Mouse (Mus musculus): ENCODE measurements around the gene Pop7. TPM values are rescaled to one million over a fixed set of nuclear protein-coding genes. Genes with fewer than 3 reads are reported as not detected.

Pop7 gene
- total RNA-seq, 4 experiments from 2014 or later = 15.0 to 18.3 (median 16.2) TPM

GRCm38 (mm10) chr5:137528247-137528968 lies 26.1 kb upstream of the Pop7 start:
- no peak for DNase-seq (ENCODE audit: low spot score)

GRCm38 (mm10) chr5:137527413-137527812 lies 25.1 kb upstream of the Pop7 start:
- no peak for DNase-seq (ENCODE audit: low spot score)

- DNase-seq (ENCODE audit: low spot score) = no peak
These were observed 24.0 kb upstream of the Pop7 start for GRCm38 (mm10) chr5:137526192-137526936.

GRCm38 (mm10) chr5:137525511-137525910 lies 23.2 kb upstream of the Pop7 start:
- DNase-seq (ENCODE audit: low spot score) = no peak

GRCm38 (mm10) chr5:137524671-137525070 lies 22.4 kb upstream of the Pop7 start:
- no peak for DNase-seq (ENCODE audit: low spot score)

- no peak for DNase-seq (ENCODE audit: low spot score)
These were observed 21.9 kb upstream of the Pop7 start for GRCm38 (mm10) chr5:137524251-137524515.

GRCm38 (mm10) chr5:137523396-137524250 lies 21.3 kb upstream of the Pop7 start:
- DNase-seq (ENCODE audit: low spot score) = no peak

- DNase-seq (ENCODE audit: low spot score) = no peak
These were observed 20.4 kb upstream of the Pop7 start for GRCm38 (mm10) chr5:137522711-137523110.

- no peak for DNase-seq (ENCODE audit: low spot score)
These were observed 19.5 kb upstream of the Pop7 start for GRCm38 (mm10) chr5:137521861-137522260.

- DNase-seq (ENCODE audit: low spot score) = no peak
These were observed 17.6 kb upstream of the Pop7 start for GRCm38 (mm10) chr5:137519691-137520550.

GRCm38 (mm10) chr5:137518436-137518835 lies 16.1 kb upstream of the Pop7 start, which contains the start of gene Gigyf1:
TSS of gene Gigyf1 (plus strand) at chr5:137518548.
- no peak for DNase-seq (ENCODE audit: low spot score)

- DNase-seq (ENCODE audit: low spot score) = no peak
These were observed 12.5 kb upstream of the Pop7 start for GRCm38 (mm10) chr5:137514811-137515210.

GRCm38 (mm10) chr5:137513951-137514721 lies 11.8 kb upstream of the Pop7 start:
- no peak for DNase-seq (ENCODE audit: low spot score)

GRCm38 (mm10) chr5:137512847-137513794 lies 10.8 kb upstream of the Pop7 start:
- DNase-seq (ENCODE audit: low spot score) = no peak

GRCm38 (mm10) chr5:137511706-137512105 lies 9.4 kb upstream of the Pop7 start:
- no peak for DNase-seq (ENCODE audit: low spot score)

- no peak for DNase-seq (ENCODE audit: low spot score)
These were observed 8.5 kb upstream of the Pop7 start for GRCm38 (mm10) chr5:137510573-137511390.

- DNase-seq (ENCODE audit: low spot score) = peak; percentile 62
These were observed 7.7 kb upstream of the Pop7 start for GRCm38 (mm10) chr5:137510014-137510501.

- DNase-seq (ENCODE audit: low spot score) = no peak
These were observed 1.7 kb upstream of the Pop7 start for GRCm38 (mm10) chr5:137504041-137504440.

All from heart, adult 8-10 months (tissue).